Mouse (Mus musculus) cortical plate, adult 2 months (tissue): ENCODE results near the gene Chid1.

ENCODE experiments used
- CTCF ChIP-seq: fragments of 200-500 bp; IDR thresholded peaks from 2 replicates; pipeline ENCODE4 v1.5.1; 2011; ENCODE audit warnings: mild to moderate bottlenecking, control low read depth, low read length; ENCODE audit not compliant: insufficient read depth; ENCODE audit errors: extremely low read depth
- POLR2A ChIP-seq: fragments of 200-500 bp; IDR thresholded peaks from 2 replicates; pipeline ENCODE4 v1.6.1; 2011; ENCODE audit warnings: mild to moderate bottlenecking, low read length, control low read depth; ENCODE audit not compliant: insufficient read depth; ENCODE audit errors: extremely low read depth

DNA sequence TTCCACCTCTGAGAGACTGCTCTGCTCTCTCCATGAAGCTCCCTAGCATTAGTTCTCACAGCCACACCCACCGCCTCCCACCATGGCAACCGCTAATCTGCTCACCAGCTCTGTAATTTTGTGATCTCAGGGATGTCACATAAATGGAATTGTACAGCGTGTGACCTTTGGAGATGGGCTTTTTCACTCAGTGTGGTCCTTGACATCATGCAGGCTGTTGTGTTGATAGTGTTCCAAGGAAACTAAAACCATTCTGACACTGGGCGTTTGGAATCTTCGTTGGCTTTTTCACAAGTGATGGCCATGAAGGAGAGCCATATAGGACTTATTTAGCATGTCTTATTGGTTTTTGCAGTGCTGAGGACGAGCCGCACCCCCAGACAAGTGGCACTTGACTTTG, 26.9 kb upstream of the Chid1 start:
- TF ChIP-seq CTCF: no peak
- no peak for TF ChIP-seq POLR2A
